Comparison of ENCODE assay signal across 9 mouse cellular contexts in the genomic region with DNA sequence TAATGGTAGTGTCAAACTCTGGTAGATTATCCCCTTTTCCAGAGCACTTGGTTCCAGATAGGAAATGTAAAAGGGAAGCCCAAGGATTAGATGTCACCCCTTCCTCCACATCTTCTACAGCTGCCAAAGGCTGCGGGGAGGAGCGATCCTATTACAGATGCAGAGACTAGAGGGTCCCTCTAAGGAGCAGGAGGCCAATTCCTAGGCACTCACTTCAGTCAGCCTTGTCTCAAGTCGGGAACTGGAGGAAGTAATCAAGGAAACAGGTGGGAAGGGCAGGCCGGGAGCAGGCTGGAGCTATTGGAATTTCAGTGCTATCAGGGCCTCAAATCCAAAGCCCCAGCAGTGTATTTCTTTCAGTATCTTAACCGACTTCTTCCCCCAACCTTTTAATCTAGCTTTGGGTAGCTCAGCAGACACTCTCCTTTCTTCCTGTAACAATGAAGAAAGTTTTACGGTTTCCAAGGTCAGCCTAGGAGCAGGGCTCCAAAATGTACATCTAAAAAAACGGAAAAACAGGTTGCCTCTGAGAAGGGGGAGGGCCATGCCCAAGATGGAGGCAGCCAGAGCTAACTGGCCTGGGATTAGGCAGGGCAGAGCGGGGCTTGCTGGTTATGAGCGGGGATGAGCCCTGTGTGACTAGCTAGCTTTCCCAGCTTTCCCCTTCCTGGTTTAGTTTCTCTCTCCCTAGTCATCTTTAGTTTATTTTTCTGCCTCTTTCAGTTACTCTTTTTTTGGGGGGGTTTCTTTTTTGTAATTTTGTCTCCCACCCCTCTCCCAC. TPM values are rescaled to one million over a fixed set of nuclear protein-coding genes. Genes with fewer than 3 reads are reported as not detected.
DNase-seq lines count a peak whose midpoint lies in the region; ATAC-seq and TF ChIP-seq lines count a peak whose summit lies in the region.
"Had no signal": no experiment of that assay in that cellular context is flagged by ENCODE, and none has a peak within 500 bp of the region (broad histone marks: within the 10 kb centered on the region; RNA-seq: fewer than 3 reads in every experiment).

No protein-coding gene starts in this region.

- peak overlapping the region; percentile 87 for H3K27ac ChIP-seq in kidney, embryonic 15.5 days
- peak overlapping the region; percentile 97 for H3K27ac ChIP-seq in hindbrain, embryonic 14.5 days

- no peaks in the 10 kb centered on the region for H3K27me3 ChIP-seq in kidney, embryonic 15.5 days
- no peaks in the 10 kb centered on the region for H3K27me3 ChIP-seq in hindbrain, embryonic 14.5 days (ENCODE audit: control insufficient read depth, insufficient read depth, low read length)
- no peaks in the 10 kb centered on the region for H3K27me3 ChIP-seq in myocyte (ENCODE audit: control insufficient read depth, insufficient read depth, insufficient read length)
- H3K27me3 ChIP-seq: Patski had no signal

- H3K9me3 ChIP-seq in kidney, embryonic 15.5 days (replicated peaks), result no peaks in the 10 kb centered on the region
- no peaks in the 10 kb centered on the region for H3K9me3 ChIP-seq in hindbrain, embryonic 14.5 days (ENCODE audit: control insufficient read depth, low read length)

- DNase-seq in kidney, adult 9 months, result no peak
- peak; percentile 30 for DNase-seq in embryo, embryonic 9.5 days (ENCODE audit: extremely low spot score)
- DNase-seq in hindbrain, embryonic 14.5 days (ENCODE audit: low spot score), result no peak
- DNase-seq in spleen, postnatal 4 days (ENCODE audit: low spot score in 2 of 2), result no peak
- DNase-seq in layer of hippocampus, adult 9-11 months, result no peak

- H3K79me2 ChIP-seq in myocyte (ENCODE audit: control insufficient read depth, insufficient read depth), result peaks cover 14% of the 10 kb centered on the region

- peaks cover 27% of the 10 kb centered on the region for H3K36me3 ChIP-seq in kidney, embryonic 15.5 days
- peaks cover 15% of the 10 kb centered on the region for H3K36me3 ChIP-seq in hindbrain, embryonic 14.5 days (replicated peaks; ENCODE audit: control insufficient read depth, insufficient read depth)
- peaks cover 10% of the 10 kb centered on the region for H3K36me3 ChIP-seq in myocyte (ENCODE audit: control insufficient read depth, insufficient read depth)

- TF ChIP-seq POLR2A in myocyte (IDR thresholded peaks at IDR 0.05; ENCODE audit: insufficient read length, low read depth), result no peak

- WGBS in kidney, embryonic 15.5 days, result 26% methylated on average over 9 of the region's 9 CpGs
- WGBS in hindbrain, embryonic 14.5 days, result 10% methylated on average over 9 of the region's 9 CpGs

- H3K4me2 ChIP-seq in kidney, embryonic 15.5 days, result peak overlapping the region; percentile 64
- H3K4me2 ChIP-seq in hindbrain, embryonic 14.5 days (replicated peaks), result peak overlapping the region; percentile 94
- H3K4me2 ChIP-seq in myocyte (ENCODE audit: low read depth), result peak overlapping the region; percentile 88

- no peak for ATAC-seq in kidney, embryonic 15.5 days (replicated peaks; ENCODE audit: low FRiP score)
- ATAC-seq in hindbrain, embryonic 14.5 days (ENCODE audit: low FRiP score), result no peak
- no peak for ATAC-seq in activated CD4-positive, CD25-positive, alpha-beta regulatory T cell, adult 4 months

- H3ac ChIP-seq in myocyte (ENCODE audit: control insufficient read depth, insufficient read length), result no peak overlapping the region

- H3K4me1 ChIP-seq in kidney, embryonic 15.5 days, result peaks cover 77% of the 10 kb centered on the region
- peaks cover 69% of the 10 kb centered on the region for H3K4me1 ChIP-seq in hindbrain, embryonic 14.5 days (replicated peaks; ENCODE audit: control insufficient read depth, insufficient read depth, low read length)

- peak overlapping the region; percentile 20 for H3K4me3 ChIP-seq in kidney, embryonic 15.5 days (replicated peaks)
- H3K4me3 ChIP-seq in hindbrain, embryonic 14.5 days (replicated peaks; ENCODE audit: low read length), result peak overlapping the region; percentile 88
- H3K4me3 ChIP-seq in myocyte, result no peak overlapping the region

- H3K9ac ChIP-seq in kidney, embryonic 15.5 days, result no peak overlapping the region
- H3K9ac ChIP-seq in hindbrain, embryonic 14.5 days, result peak overlapping the region; percentile 98

TF ChIP-seq in myocyte, 11 proteins besides CTCF, POLR2A, EP300 and RAD21:
- TF ChIP-seq TCF3 (IDR thresholded peaks at IDR 0.05; ENCODE audit: insufficient read length, low read depth) (no peak), SRF (IDR thresholded peaks at IDR 0.05; ENCODE audit: control insufficient read depth, insufficient read length, low read depth) (no peak), E2F4 (IDR thresholded peaks at IDR 0.05; ENCODE audit: insufficient read depth) (no peak), MAX (IDR thresholded peaks at IDR 0.05; ENCODE audit: low read depth) (no peak), USF1 (IDR thresholded peaks at IDR 0.05; ENCODE audit: low read depth) (no peak), CEBPB (IDR thresholded peaks at IDR 0.05; ENCODE audit: insufficient read depth, poor library complexity, severe bottlenecking) (no peak), MYOG (IDR thresholded peaks at IDR 0.05; ENCODE audit: control insufficient read depth in 1 of 3, insufficient read depth in 1 of 3, insufficient read length in 2 of 3, low read depth in 2 of 3) (no peak), POLR2AphosphoS2 (IDR thresholded peaks at IDR 0.05; ENCODE audit: insufficient read length, low read depth) (peak; percentile 55), MYOD1 (IDR thresholded peaks at IDR 0.05; ENCODE audit: control insufficient read depth in 1 of 3, insufficient read length in 2 of 3, low read depth in 2 of 3) (no peak)

RNA-seq across cellular contexts. Expression of gene Pea15a, which starts 2.4 kb away (rescaled TPM):
- 107 and 124 TPM in 2 replicates for polyA plus RNA-seq in kidney, embryonic 15.5 days (2015; fragmentation: Nextera tagmentation; extraction: Ambion mirVana)
- polyA plus RNA-seq in hindbrain, embryonic 14.5 days (2014; fragmentation: Nextera tagmentation; extraction: Ambion mirVana), result 363 and 428 TPM in 2 replicates
- 120 TPM for polyA plus RNA-seq in myocyte (2012; fragmentation: generic; extraction: Trizol)
- polyA plus RNA-seq in activated CD4-positive, CD25-positive, alpha-beta regulatory T cell, adult 4 months (2017; shearing (Covaris generic)), result 10 to 100 TPM; 42.0 to 43.1 TPM

RNA-seq across cellular contexts. Expression of gene Casq1, which starts 15.4 kb away (rescaled TPM):
- 6.2 and 8.9 TPM in 2 replicates for polyA plus RNA-seq in kidney, embryonic 15.5 days (2015; fragmentation: Nextera tagmentation; extraction: Ambion mirVana)
- polyA plus RNA-seq in hindbrain, embryonic 14.5 days (2014; fragmentation: Nextera tagmentation; extraction: Ambion mirVana), result 1.4 and 2.2 TPM in 2 replicates
- 73.1 TPM for polyA plus RNA-seq in myocyte (2012; fragmentation: generic; extraction: Trizol)
- polyA plus RNA-seq in activated CD4-positive, CD25-positive, alpha-beta regulatory T cell, adult 4 months (2017; shearing (Covaris generic)), result not detected

RNA-seq across cellular contexts. Expression of gene Atp1a4, which starts 54.0 kb away (rescaled TPM):
- polyA plus RNA-seq in kidney, embryonic 15.5 days (2015; fragmentation: Nextera tagmentation; extraction: Ambion mirVana), result 0.05 TPM in 1 of 2 replicates, not detected in the other
- 0.15 TPM in 1 of 2 replicates, not detected in the other for polyA plus RNA-seq in hindbrain, embryonic 14.5 days (2014; fragmentation: Nextera tagmentation; extraction: Ambion mirVana)
- polyA plus RNA-seq in myocyte (2012; fragmentation: generic; extraction: Trizol), result 0.06 TPM
- polyA plus RNA-seq in activated CD4-positive, CD25-positive, alpha-beta regulatory T cell, adult 4 months (2017; shearing (Covaris generic)), result not detected

RNA-seq across cellular contexts. Expression of gene Dcaf8, which starts 56.3 kb away (rescaled TPM):
- polyA plus RNA-seq in kidney, embryonic 15.5 days (2015; fragmentation: Nextera tagmentation; extraction: Ambion mirVana), result 125 and 132 TPM in 2 replicates
- 70.1 and 71.7 TPM in 2 replicates for polyA plus RNA-seq in hindbrain, embryonic 14.5 days (2014; fragmentation: Nextera tagmentation; extraction: Ambion mirVana)
- 80.0 TPM for polyA plus RNA-seq in myocyte (2012; fragmentation: generic; extraction: Trizol)
- 10 to 100 TPM; 51.0 to 78.8 TPM for polyA plus RNA-seq in activated CD4-positive, CD25-positive, alpha-beta regulatory T cell, adult 4 months (2017; shearing (Covaris generic))

RNA-seq across cellular contexts. Expression of gene Igsf8, which starts 57.2 kb away (rescaled TPM):
- polyA plus RNA-seq in kidney, embryonic 15.5 days (2015; fragmentation: Nextera tagmentation; extraction: Ambion mirVana), result 48.9 and 54.4 TPM in 2 replicates
- 64.7 and 69.0 TPM in 2 replicates for polyA plus RNA-seq in hindbrain, embryonic 14.5 days (2014; fragmentation: Nextera tagmentation; extraction: Ambion mirVana)
- polyA plus RNA-seq in myocyte (2012; fragmentation: generic; extraction: Trizol), result 79.7 TPM
- polyA plus RNA-seq in activated CD4-positive, CD25-positive, alpha-beta regulatory T cell, adult 4 months (2017; shearing (Covaris generic)), result 1 to 10 TPM; 3.4 to 3.8 TPM
